Mouse (Mus musculus) hematopoietic stem cell, adult 5-6 weeks (primary cell): ENCODE results near the gene Eps8l2. TPM values are rescaled to one million over a fixed set of nuclear protein-coding genes. Genes with fewer than 3 reads are reported as not detected.

Experiments used
- ATAC-seq, 2 experiments: fragments of 125-278 bp in 1 of 2; replicated peaks in 1 of 2; 2 replicates each; pipeline ENCODE4 v1.8.0; 2016 to 2017; ENCODE audit warnings: inconsistent platforms in 2 of 2, mild to moderate bottlenecking in 2 of 2, moderate number of reproducible peaks in 2 of 2, low read depth in 1 of 2, moderate TSS enrichment in 1 of 2; ENCODE audit not compliant: low FRiP score in 2 of 2, poor library complexity in 2 of 2, severe bottlenecking in 2 of 2, insufficient read depth in 1 of 2, low TSS enrichment in 1 of 2
- total RNA-seq: library from RNA; stranded (forward); fragments of 172-1452, 232-1000 nt; gene quantifications from 2 replicates; pipeline ENCODE4 v1.2.3, GENCODE M21; 2017

The Eps8l2 gene
- 4.4 and 4.7 TPM in 2 replicates for total RNA-seq

DNA sequence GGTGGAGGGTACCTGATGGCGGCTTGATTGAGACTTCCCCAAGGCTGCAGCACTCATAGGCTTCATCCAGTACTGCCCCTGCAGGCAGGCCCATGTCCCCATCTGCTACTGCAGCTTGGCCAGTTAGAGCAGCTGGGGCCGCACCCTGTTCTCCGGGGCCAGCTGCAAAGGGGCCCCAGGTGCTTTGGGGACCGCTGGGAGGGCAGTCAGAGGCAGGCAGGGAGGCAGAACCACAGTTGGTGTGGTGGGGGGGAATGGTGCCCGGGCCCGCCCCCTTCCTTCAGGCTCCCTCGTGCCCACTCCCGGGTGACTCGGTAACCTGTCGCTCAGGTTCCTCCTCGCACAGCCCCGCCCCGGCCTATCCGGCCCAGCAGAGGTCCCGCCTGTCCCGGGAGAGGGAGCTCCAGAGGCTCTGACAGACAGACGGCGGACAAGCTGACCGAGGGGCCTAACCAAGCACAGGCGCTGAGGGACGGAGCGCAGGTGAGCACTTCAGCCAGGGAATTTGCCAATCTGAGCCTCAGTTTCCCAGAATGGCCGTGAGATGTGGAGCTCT, at the start of gene Eps8l2:
Gene Eps8l2 (plus strand): TSS at position 305 of the 556 bp plus-strand sequence.
- peak; percentile 81 to 88 for ATAC-seq

DNA sequence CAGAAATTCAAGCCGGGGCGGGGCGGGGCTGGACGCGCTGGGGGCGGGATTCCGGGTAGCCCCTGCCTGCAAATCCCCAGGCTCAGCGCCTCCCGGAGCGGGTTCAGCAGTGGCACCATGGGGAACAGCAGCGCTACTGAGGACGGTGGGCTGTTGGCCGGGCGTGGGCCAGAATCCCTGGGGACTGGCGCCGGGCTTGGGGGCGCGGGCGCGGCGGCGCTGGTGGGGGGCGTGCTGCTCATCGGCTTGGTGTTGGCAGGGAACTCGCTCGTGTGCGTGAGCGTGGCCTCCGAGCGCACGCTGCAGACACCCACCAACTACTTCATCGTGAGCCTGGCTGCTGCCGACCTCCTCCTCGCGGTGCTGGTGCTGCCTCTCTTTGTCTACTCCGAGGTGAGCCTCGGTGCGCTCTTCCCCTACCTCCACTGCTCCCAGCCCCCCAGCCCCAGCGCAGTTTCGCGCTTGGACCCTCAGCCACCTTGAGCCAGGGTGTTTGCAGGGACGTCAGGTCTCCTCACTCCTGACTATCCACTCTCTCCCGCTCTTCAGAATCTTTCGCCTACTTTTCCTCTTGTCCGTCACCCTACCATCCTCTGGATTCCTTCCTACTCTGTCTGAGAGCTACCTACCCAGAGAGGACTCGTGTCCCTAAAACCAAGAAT, 46.6 kb upstream of the Eps8l2 start, which contains the start of gene Drd4:
Gene Drd4 (plus strand): TSS at position 86 of the 662 bp plus-strand sequence.
- 0 out of 4 replicates have a peak, but pooled peaks of 1 of the 2 experiments have one; percentile 14 for ATAC-seq

DNA sequence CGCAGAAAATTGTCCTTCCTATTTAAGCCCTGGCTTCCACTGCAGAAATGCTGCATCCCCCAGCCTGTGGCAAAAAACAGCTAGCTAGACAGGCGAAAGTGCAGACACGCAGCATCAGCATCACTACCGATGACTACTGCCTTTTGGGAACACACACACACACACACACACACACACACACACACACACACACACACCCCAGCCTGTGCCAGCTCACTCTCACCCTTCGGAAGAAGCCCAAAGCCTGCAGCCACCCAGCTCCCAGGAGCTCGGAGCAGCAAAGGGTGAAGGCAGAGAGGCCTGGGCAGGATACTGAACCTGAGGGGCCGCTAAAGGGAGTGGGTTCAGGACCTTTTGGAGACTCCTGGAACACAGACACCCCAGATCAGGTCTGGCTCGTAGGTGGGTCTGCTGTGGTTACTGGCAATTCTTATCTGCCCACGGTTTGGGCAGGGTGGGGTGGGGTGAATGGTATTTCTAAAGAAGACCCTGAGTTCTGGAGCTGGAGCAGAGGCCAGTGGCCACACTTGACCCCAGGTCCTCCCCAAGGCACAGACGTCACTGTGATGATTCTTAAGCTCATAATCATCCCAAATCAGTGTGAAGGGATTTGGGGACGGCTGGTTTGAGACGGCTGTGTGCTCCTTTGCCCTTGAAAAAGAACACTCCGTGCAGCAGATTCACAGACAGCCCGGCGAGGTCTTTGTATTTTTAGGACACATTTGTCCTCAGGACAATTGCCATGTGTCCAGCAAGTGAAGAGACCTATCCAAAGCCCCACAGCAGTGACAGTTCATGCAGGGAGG, 45.9 kb upstream of the Eps8l2 start:
- ATAC-seq: no peak

DNA sequence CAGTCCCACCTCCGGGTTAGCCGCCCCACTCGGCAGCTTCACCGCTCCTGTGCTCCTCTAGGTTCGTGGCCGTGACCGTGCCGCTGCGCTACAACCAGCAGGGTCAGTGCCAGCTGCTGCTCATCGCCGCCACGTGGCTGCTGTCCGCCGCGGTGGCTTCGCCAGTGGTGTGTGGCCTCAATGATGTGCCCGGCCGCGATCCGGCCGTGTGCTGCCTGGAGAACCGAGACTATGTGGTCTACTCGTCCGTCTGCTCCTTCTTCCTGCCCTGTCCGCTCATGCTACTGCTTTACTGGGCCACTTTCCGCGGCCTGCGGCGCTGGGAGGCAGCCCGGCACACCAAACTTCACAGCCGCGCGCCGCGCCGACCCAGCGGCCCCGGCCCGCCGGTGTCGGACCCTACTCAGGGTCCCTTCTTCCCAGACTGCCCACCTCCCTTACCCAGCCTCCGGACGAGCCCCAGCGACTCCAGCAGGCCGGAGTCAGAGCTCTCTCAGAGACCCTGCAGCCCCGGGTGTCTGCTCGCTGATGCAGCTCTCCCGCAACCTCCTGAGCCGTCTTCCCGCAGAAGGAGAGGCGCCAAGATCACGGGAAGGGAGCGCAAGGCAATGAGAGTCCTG, 44.7 kb upstream of the Eps8l2 start:
- peak in 1 of 2 experiments; percentile 19; a peak in 1 of 4 replicates for ATAC-seq

DNA sequence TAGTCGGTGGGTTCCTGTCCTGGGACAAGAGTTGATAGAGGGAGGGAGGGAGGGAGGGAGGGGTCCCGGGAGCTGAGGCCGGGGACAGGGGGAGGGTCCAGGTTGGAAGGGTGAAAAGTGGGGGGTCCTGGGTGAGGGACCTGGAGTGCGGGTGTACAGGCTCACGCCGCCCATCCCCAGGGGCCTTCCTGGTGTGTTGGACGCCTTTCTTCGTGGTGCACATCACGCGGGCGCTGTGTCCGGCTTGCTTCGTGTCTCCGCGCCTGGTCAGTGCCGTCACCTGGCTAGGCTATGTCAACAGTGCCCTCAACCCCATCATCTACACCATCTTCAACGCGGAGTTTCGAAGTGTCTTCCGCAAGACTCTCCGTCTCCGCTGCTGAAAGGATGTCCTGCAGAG, 44.2 kb upstream of the Eps8l2 start:
- ATAC-seq: no peak

DNA sequence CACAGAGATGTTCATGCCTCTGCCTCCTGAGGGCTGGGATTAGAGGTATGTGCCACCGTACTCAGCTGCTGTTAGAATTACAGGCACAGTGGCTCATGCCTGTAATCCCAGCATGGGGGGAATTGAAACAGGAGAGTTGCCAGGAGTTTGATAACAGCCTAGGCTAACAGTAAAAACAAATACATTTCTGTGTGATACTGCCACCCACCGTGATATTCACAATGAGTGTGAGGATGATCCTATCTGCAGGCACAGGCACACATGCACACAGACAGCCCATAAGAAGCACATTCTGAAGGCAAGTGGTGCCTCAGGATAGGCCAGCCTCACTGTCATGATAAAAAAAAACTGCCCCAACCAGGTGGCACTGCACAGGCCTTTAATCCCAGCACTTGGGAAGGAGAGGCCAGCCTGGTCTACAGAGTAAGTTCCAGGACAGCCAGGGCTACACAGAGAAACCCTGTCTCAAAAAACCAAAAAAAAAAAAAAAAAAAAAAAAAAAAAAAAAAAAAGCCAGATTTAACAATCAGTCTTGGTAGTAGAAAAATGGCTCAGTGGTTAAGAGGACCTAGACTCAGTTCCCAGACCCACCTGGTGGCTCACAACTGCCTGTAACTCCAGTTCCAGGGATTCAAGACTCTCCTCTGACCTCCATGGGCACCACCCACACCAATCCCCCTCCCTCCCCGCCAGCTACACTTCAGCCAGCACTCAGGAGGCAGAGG, 40.6 kb upstream of the Eps8l2 start:
- ATAC-seq: no peak; a peak in 1 of 4 replicates

DNA sequence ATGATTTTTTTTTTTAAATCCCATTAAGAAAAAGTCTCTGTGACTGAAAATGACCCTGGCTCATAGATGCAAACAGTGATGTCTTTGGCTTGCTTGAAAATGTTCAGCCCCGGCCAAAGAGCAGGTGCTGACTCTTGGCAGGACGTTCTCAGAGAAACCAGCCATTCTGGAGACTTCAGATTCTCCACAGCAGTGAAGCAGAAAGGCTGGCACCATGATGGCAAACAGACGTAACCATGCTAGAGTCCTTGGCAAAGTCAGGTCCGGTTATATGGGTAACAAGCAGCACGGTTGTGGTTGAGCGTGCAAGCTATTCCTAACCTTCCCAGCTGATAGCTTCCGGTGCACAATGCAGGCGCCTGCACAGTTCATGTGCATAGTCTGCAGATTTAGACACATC, 39.5 kb upstream of the Eps8l2 start:
- no peak for ATAC-seq

DNA sequence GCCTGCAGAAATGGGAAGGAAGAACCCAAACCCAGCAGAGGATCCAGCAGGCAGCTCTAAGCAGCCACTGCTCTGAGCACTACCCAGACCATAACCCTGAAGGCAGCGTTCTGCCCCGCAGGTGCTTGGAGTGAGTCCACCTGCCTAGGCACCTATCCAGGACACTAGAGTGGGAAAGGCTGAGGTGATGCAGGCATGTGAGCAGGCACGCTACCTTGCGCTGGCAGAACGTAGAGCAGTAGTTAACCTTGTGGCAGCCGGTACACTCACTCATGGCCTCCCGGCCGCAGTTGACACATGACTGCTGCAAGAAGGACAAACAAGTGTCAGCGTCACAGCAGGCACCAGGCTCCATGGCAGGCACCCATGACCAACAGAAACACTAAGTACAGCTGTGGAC, 37.3 kb upstream of the Eps8l2 start:
- ATAC-seq: no peak

DNA sequence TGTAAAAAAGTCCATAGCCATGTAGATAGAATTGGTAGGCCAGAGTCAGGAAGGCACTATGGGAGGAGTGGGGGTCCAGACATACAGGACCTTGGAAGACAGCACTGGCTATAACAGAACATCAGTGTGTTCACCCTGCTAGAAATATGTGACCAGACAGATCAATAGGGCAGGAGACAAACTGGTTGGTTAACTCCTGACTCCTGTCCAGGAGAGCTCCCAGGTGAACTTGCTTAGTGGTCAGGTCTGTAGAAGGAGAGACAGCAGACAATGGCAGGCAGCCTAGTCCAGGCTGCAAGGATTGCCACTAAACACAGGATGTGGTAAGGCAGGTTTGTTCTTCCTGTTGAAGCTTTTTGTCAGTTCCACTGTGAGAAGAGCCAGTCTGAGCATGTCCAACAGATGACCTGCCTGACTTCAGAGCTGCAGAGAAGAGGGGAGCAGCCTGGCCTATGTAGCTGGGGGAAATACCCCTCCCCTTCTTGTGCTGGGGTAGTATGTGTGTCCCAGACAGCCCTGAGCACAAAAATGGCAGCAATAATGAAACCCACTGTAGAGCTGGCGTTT, 35.9 kb upstream of the Eps8l2 start:
- peak; percentile 37 to 50 for ATAC-seq

DNA sequence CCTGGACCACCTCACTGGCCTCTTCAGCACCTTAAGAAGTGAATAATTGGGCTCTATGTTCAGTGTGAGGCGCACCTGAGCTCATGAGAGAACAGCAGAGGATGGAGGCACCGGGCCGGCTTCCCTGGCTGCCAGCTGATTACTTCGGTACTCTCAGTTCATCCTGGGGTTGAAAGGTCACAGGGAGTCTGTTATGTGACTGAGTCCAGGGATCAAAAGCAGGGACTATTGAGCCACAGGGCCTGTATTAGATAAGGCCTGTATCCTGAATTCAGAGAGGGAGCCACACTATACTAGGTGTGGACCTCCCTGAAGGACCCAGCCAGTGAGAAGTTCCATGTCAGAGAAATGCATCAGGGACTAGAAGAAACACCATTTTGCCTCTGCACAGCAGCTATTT, 34.1 kb upstream of the Eps8l2 start:
- no peak for ATAC-seq

DNA sequence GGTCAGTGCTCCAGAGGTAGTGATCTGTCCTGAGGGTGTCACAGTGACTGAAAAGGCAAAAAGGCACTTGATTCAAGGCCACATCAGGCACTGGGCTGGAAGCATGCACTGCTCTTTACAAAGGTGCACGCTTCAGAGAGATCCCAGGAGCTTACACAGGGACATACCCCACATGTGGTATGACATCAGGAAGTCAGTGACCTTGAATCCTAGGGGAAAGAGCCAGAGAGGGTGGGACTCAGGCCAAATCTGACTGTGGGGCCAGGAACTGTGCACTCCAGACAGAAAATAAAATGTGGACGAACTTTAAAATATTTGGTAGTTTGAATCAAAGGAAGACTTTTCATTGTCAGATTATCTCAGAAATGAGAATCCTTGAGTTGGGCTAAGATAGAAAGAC, 24.3 kb upstream of the Eps8l2 start:
- ATAC-seq: no peak

DNA sequence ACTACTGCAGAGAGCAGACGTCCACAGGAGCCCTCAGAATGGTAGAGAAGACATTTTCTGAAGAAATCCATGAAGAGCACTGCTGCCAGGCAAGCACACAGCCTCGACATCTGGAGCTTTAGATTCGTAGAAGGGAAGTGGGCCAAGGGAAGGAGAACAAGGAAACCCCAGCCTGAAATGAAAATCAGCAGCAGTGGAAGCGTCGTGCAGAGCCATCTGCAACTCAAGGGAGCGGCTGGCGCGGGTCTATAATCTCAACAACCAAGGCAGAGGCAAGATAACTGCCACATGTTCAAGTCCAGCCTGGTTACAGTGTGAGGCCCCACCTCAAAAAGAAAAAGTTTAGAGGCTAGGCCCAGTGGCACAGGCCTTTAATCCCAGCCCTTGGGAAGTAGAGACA, 23.6 kb upstream of the Eps8l2 start:
- ATAC-seq: no peak

DNA sequence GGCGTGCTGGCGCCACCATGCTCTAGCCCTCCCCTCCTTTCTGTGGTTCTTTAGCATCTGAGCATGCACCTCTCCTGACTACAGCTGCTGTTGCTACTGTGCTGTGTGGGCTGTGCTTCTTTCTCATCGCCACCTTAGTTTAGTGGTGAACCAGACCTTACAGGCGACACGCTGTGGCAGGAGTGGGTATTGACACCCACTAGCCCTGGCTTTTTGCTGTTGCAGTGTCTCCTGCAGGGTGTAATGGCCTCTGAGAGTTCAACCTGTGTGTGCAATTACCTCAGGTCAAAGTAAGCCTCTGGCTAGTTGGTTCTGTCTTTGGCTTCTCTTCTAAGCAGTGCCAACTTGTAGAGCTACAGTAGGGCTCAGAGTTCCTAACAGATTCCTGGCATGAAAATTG, 22.7 kb upstream of the Eps8l2 start:
- peak; percentile 83 to 88 for ATAC-seq

DNA sequence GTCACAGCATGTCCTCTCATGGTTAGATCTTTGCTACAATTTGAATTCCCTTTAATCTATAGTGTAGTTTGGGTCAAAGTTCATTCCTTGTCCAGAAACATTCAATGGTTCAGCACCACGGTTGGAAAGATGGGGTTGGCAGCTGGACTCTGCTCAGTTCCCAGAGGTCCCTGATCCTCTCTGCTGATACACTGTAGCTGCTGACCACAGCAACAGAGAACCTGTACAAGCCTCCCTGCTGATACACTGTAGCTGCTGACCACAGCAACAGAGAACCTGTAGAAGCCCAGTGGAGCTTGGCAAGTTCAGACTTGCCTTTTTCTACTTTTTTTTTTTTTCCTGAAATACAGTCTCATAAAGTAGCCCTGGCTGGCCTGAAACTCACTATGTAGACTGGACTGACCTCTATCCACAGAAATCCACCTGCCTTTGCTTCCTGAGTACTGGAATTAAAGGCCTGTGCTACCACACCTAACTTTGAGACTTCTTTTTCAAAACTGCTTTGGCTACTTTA, 21.0 kb upstream of the Eps8l2 start:
- ATAC-seq: no peak

DNA sequence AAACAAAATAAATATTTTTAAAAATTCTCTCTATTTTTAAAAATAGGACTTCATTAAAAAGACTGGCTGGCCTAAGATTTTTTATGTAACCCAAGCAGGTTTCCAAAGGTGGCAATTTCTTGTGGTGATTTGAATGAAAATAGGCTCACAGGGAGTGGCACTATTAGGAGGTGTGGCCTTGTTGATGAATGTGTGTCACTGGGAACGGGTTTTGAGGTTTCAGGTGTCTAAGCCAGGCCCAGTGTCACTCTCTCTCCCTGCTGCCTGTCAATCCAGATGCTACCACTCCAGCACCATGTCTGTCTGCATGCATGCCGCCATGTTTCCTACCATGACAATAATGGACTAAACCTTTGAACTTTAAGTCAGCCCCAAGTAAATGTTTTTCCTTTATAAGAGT, 19.2 kb upstream of the Eps8l2 start:
- ATAC-seq: no peak

DNA sequence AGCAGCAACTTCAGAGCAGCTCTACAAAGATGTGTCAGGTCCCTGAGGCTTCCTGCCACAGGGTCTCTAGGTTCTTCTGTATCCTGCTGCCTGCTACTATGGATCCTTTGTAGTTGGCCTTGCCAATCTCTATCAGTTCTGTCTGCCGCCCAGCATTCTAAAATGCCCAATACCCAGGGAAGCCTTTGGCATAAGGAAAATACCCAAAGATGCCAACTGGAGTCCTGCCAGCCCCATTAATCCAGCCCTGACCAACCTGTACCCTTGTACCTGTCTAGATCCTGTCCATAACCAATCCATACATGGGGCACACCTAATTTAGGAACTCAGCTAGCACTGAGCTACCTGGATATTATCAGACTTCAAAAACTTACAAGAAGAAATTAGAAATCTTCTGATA, 14.0 kb upstream of the Eps8l2 start:
- no peak for ATAC-seq
